In genomic region chr17:64600372-64601090, GRCm38 (mm10) we compare ENCODE assay signal across 7 mouse cellular contexts. TPM values are rescaled to one million over a fixed set of nuclear protein-coding genes. Genes with fewer than 3 reads are reported as not detected.
DNase-seq lines count a peak whose midpoint lies in the region; ATAC-seq lines count a peak whose summit lies in the region.

Gene Man2a1 (plus strand): TSS chr17:64600736.

- H3K4me2 ChIP-seq in embryonic facial prominence, embryonic 11.5 days (ENCODE audit: low read depth, low read length), result peak within 1 kb of the TSS; percentile 91
- peak within 1 kb of the TSS; percentile 94 for H3K4me2 ChIP-seq in midbrain, embryonic 11.5 days

- no peaks in the 10 kb centered on the region for H3K4me1 ChIP-seq in embryonic facial prominence, embryonic 11.5 days (ENCODE audit: control insufficient read depth, insufficient read depth, low read length)
- H3K4me1 ChIP-seq in midbrain, embryonic 11.5 days (ENCODE audit: control insufficient read depth, insufficient read depth, low read length), result peaks cover 8% of the 10 kb centered on the region

- intact Hi-C loops in left cerebral cortex, postnatal 4 days (cut with DNase I), result loop anchor here (10.0 kb wide), 2 partner anchors 274 to 964 kb away; no protein-coding TSS in a partner anchor

- no peaks in the 10 kb centered on the region for H3K36me3 ChIP-seq in embryonic facial prominence, embryonic 11.5 days (replicated peaks; ENCODE audit: control insufficient read depth, insufficient read depth, low read depth, low read length)
- no peaks in the 10 kb centered on the region for H3K36me3 ChIP-seq in midbrain, embryonic 11.5 days (ENCODE audit: control insufficient read depth, insufficient read depth, low read length)

- ATAC-seq in embryonic facial prominence, embryonic 11.5 days (replicated peaks; ENCODE audit: insufficient number of reproducible peaks, low FRiP score, low TSS enrichment, low read depth), result peak; percentile 92
- ATAC-seq in granulocyte monocyte progenitor cell, adult 5-6 weeks (replicated peaks; ENCODE audit: poor library complexity, severe bottlenecking), result peak; percentile 78
- ATAC-seq in midbrain, embryonic 11.5 days (ENCODE audit: low FRiP score), result peak; percentile 98

- peak within 1 kb of the TSS; percentile 93 for H3K9ac ChIP-seq in embryonic facial prominence, embryonic 11.5 days (replicated peaks; ENCODE audit: low read length)
- H3K9ac ChIP-seq in midbrain, embryonic 11.5 days (ENCODE audit: low read length), result peak within 1 kb of the TSS; percentile 92

- H3K27ac ChIP-seq in embryonic facial prominence, embryonic 11.5 days (replicated peaks; ENCODE audit: low read depth, low read length), result peak within 1 kb of the TSS; percentile 81
- peak within 1 kb of the TSS; percentile 72 for H3K27ac ChIP-seq in midbrain, embryonic 11.5 days (ENCODE audit: low read depth, low read length)

- no peaks in the 10 kb centered on the region for H3K9me3 ChIP-seq in embryonic facial prominence, embryonic 11.5 days (replicated peaks; ENCODE audit: control insufficient read depth, low read length)
- no peaks in the 10 kb centered on the region for H3K9me3 ChIP-seq in midbrain, embryonic 11.5 days (ENCODE audit: control insufficient read depth, low read length)

- H3K4me3 ChIP-seq in embryonic facial prominence, embryonic 11.5 days (ENCODE audit: low read depth, low read length), result peak within 1 kb of the TSS; percentile 88
- H3K4me3 ChIP-seq in midbrain, embryonic 11.5 days (ENCODE audit: low read depth, low read length), result peak within 1 kb of the TSS; percentile 88

- no peaks in the 10 kb centered on the region for H3K27me3 ChIP-seq in embryonic facial prominence, embryonic 11.5 days (ENCODE audit: control insufficient read depth, insufficient read depth, low read length)
- no peaks in the 10 kb centered on the region for H3K27me3 ChIP-seq in midbrain, embryonic 11.5 days (ENCODE audit: control insufficient read depth, insufficient read depth, low read length)

- DNase-seq in adrenal gland, postnatal 25 days, result peak; percentile 91
- DNase-seq in embryonic facial prominence, embryonic 11.5 days (ENCODE audit: low spot score), result peak; percentile 93
- DNase-seq in kidney, adult 11 months, result peak; percentile 91
- DNase-seq in left cerebral cortex, postnatal 4 days, result peak; percentile 87
- peak; percentile 99 for DNase-seq in midbrain, embryonic 11.5 days (ENCODE audit: low spot score, missing footprints)
- peak; percentile 83 for DNase-seq in right cerebral cortex, postnatal 4 days

- WGBS in embryonic facial prominence, embryonic 11.5 days, result 0% methylated on average over 26 of the region's 69 CpGs
- WGBS in midbrain, embryonic 11.5 days, result under 1% methylated on average over 49 of the region's 69 CpGs

RNA-seq across cellular contexts. Expression of gene Man2a1, which starts in this region (rescaled TPM):
- total RNA-seq in adrenal gland, postnatal 25 days (2021), result 176 and 192 TPM in 2 replicates
- 3.9 and 4.4 TPM in 2 replicates for polyA plus RNA-seq in embryonic facial prominence, embryonic 11.5 days (2014; fragmentation: Nextera tagmentation; extraction: Ambion mirVana)
- 25.0 and 45.5 TPM in 2 replicates for total RNA-seq in granulocyte monocyte progenitor cell, adult 5-6 weeks (2014; fragmentation: Nextera tagmentation)
- 39.4 and 40.5 TPM in 2 replicates for total RNA-seq in granulocyte monocyte progenitor cell, adult 5-6 weeks (2017)
- total RNA-seq in left cerebral cortex, postnatal 4 days (2021), result 10 to 100 TPM; 21.1 to 21.7 TPM
- 3.0 and 3.5 TPM in 2 replicates for polyA plus RNA-seq in midbrain, embryonic 11.5 days (2014; fragmentation: Nextera tagmentation; extraction: Ambion mirVana)

Comparison
In these comparisons a context has a peak if more than half of its experiments do, and no peak if none do; other contexts are left out.
1. Peak in every context shown above with its lines: DNase-seq, ATAC-seq, H3K4me3 ChIP-seq and H3K27ac ChIP-seq.